Mouse (Mus musculus) stomach, embryonic 16.5 days (tissue): ENCODE results near the gene Dusp5. TPM values are rescaled to one million over a fixed set of nuclear protein-coding genes. Genes with fewer than 3 reads are reported as not detected.

Experiments
- ATAC-seq: fragments of 200-750 bp; cut with Nextera tagmentation; 2 replicates; pipeline ENCODE4 v1.8.0; 2017; ENCODE audit warnings: moderate number of reproducible peaks, moderate TSS enrichment; ENCODE audit not compliant: insufficient read depth, low FRiP score
- H3K27ac ChIP-seq: fragments of 300-500 bp; sonication (generic); 2 replicates; pipeline ENCODE4 v1.5.1; 2014; ENCODE audit warnings: low read length
- H3K27me3 ChIP-seq: fragments of 300-500 bp; sonication (generic); 2 replicates; pipeline ENCODE4 v1.6.1; 2014; ENCODE audit warnings: low read length, control low read depth, mixed read lengths; ENCODE audit not compliant: control insufficient read depth, insufficient read depth
- H3K36me3 ChIP-seq: fragments of 300-500 bp; sonication (generic); 2 replicates; pipeline ENCODE4 v1.6.1; 2014; ENCODE audit warnings: low read length; ENCODE audit not compliant: control insufficient read depth, insufficient read depth
- H3K4me1 ChIP-seq: fragments of 300-500 bp; sonication (generic); 2 replicates; pipeline ENCODE4 v1.6.1; 2014; ENCODE audit warnings: low read length, control low read depth, mixed read lengths; ENCODE audit not compliant: control insufficient read depth, insufficient read depth
- H3K4me2 ChIP-seq: fragments of 300-500 bp; sonication (generic); 2 replicates; pipeline ENCODE4 v1.6.1; 2014; ENCODE audit warnings: low read depth, low read length, mixed read lengths
- H3K4me3 ChIP-seq: fragments of 300-500 bp; sonication (generic); replicated peaks from 2 replicates; pipeline ENCODE4 v1.5.1; 2014; ENCODE audit warnings: mild to moderate bottlenecking, low read length
- H3K9ac ChIP-seq: fragments of 300-500 bp; sonication (generic); 2 replicates; pipeline ENCODE4 v1.6.1; 2014; ENCODE audit warnings: low read length
- H3K9me3 ChIP-seq: fragments of 300-500 bp; sonication (generic); replicated peaks from 2 replicates; pipeline ENCODE4 v1.6.1; 2016; ENCODE audit warnings: low read length, control low read depth; ENCODE audit not compliant: control insufficient read depth
- WGBS: fragments of 180-500 bp; shearing (Covaris S2); extraction: QIAGEN DNeasy Blood & Tissue Kit; methylation state at CpG from one replicate; pipeline ENCODE4 v1.1.7; 2014; 5-methylcytosine and 5-hydroxymethylcytosine counted together
- polyA plus RNA-seq: library from polyadenylated mRNA; unstranded; fragments of >200 nt; fragmentation: Nextera tagmentation; extraction: Ambion mirVana; gene quantifications from 2 replicates; pipeline ENCODE4 v1.2.1, GENCODE M21; 2015

Dusp5 gene
- polyA plus RNA-seq, 1 experiment from 2014 or later, result 5.9 TPM

GRCm38 (mm10) chr19:53572607-53573006 lies 43.7 kb downstream of the Dusp5 start:
- ATAC-seq, result peak; percentile 54; the same call in 1 of the 2 replicates
- no peak overlapping the region for H3K27ac ChIP-seq

DNA sequence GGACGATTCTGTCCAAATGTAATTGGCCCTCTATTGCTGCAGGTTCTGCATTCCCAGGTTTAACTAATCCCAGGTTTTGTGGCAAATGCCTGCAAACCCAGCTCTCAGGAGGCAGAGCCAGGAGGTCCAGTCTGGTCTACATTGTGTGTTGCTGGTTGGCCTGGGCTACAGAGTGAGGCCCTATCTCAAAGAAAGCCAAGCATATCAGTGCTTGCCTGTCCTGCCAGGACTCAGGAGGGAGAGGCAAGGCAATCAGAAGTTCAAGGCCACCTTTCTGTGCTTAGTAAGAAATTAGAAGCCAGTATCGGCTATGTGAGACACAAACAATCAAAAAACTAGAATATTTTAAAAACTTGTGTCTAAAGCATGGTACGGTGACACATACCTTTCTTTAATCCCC lies 44.2 kb downstream of the Dusp5 start:
- 0 out of 2 replicates have a peak, but pooled peaks cover 6% of the 10 kb centered on the region for H3K4me1 ChIP-seq
- H3K9ac ChIP-seq, result 0 out of 2 replicates have a peak overlapping the region, but pooled peaks have one; percentile 32
- ATAC-seq, result no peak
- H3K4me2 ChIP-seq, result no peak overlapping the region
- no peak overlapping the region for H3K4me3 ChIP-seq
- no peaks in the 10 kb centered on the region for H3K27me3 ChIP-seq
- no peaks in the 10 kb centered on the region for H3K36me3 ChIP-seq
- H3K27ac ChIP-seq, result no peak overlapping the region
- H3K9me3 ChIP-seq, result no peaks in the 10 kb centered on the region
- whole genome bisulfite sequencing, result 77% methylated on average over 3 of the region's 3 CpGs

More at GRCm38 (mm10) chr19:53572607-53573006, 43.7 kb downstream of the Dusp5 start:
- H3K4me1 ChIP-seq, result 0 out of 2 replicates have a peak, but pooled peaks cover 6% of the 10 kb centered on the region
- no peaks in the 10 kb centered on the region for H3K36me3 ChIP-seq
- no peaks in the 10 kb centered on the region for H3K27me3 ChIP-seq
- H3K4me2 ChIP-seq, result no peak overlapping the region
- no peaks in the 10 kb centered on the region for H3K9me3 ChIP-seq
- WGBS, result 29% methylated on average over 12 of the region's 12 CpGs
- no peak overlapping the region for H3K4me3 ChIP-seq
- H3K9ac ChIP-seq, result no peak overlapping the region

GRCm38 (mm10) chr19:53574131-53574530 lies 45.2 kb downstream of the Dusp5 start:
- Histone ChIP-seq H3K9ac (no peak overlapping the region), H3K4me2 (no peak overlapping the region), H3K4me3 (no peak overlapping the region), H3K36me3 (no peaks in the 10 kb centered on the region), H3K27me3 (no peaks in the 10 kb centered on the region), H3K9me3 (no peaks in the 10 kb centered on the region), H3K27ac (no peak overlapping the region), H3K4me1 (0 out of 2 replicates have a peak, but pooled peaks cover 6% of the 10 kb centered on the region)
- 66% methylated on average over 8 of the region's 8 CpGs for WGBS
- ATAC-seq, result no peak

- 81% methylated on average over 7 of the region's 7 CpGs for WGBS
- no peak overlapping the region for H3K9ac ChIP-seq
- no peaks in the 10 kb centered on the region for H3K36me3 ChIP-seq
- H3K4me1 ChIP-seq, result 0 out of 2 replicates have a peak, but pooled peaks cover 6% of the 10 kb centered on the region
- H3K27me3 ChIP-seq, result no peaks in the 10 kb centered on the region
- ATAC-seq, result no peak
- no peak overlapping the region for H3K4me3 ChIP-seq
- H3K27ac ChIP-seq, result no peak overlapping the region
- H3K9me3 ChIP-seq, result no peaks in the 10 kb centered on the region
- H3K4me2 ChIP-seq, result no peak overlapping the region
Measured at GRCm38 (mm10) chr19:53574546-53574945, 45.6 kb downstream of the Dusp5 start.

DNA sequence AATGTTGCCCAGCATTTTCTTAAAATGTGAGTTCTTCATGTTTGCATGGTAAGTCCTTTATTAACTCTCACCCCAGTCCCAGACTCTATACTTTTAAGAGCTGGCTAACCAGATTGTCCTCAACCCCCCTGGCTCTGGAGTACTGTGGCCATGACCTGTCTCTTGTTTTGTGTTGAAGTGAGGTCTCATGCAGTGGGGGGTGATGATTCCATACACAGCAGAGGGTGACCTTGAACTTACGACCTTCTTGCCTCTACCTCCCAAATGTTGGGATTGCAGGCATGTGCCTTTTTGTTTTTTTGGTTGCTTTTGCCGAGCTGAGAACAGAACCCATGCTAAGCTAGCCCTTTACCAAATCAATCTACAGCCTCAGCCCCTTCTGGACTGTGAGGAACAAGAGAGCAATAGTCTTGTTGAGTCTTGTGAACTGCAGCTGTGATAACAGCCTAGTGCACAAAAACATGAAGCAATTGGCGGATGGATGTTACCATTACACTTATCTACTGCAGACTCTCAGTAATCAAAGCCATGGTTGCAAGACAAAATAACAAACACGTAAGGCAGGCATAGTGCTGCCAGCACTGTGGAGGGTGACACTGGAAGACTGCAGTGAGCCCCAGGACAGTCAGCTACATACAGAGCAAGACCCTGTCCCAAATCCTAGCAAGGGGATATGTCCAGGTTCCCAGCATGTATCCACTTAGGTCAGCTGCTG lies 46.5 kb downstream of the Dusp5 start:
- Histone ChIP-seq H3K4me1 (0 out of 2 replicates have a peak, but pooled peaks cover 6% of the 10 kb centered on the region), H3K4me3 (no peak overlapping the region), H3K27ac (no peak overlapping the region), H3K9me3 (no peaks in the 10 kb centered on the region), H3K9ac (no peak overlapping the region), H3K36me3 (no peaks in the 10 kb centered on the region), H3K4me2 (no peak overlapping the region), H3K27me3 (no peaks in the 10 kb centered on the region)
- 75% methylated on average over 4 of the region's 4 CpGs for WGBS
- ATAC-seq, result no peak

DNA sequence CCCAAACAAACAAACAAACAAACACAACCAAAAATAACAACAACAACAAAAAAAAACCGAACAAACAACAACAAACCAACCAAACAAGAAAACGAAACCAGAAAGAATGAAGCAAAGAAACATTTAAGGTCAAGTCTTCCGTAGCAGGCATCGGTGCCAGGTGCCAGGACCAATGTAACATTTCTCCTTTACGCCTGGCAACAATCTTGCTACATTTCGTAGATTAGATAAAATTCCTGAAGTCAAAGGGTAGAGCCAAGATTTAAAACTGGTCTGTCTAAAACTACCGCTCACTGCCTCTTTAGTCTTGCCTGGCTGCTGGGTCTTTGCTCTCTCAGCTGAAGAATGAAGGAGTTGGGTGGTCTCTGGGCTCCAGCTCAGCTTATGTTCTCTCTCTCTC lies 47.2 kb downstream of the Dusp5 start:
- WGBS, result 63% methylated on average over 7 of the region's 7 CpGs

DNA sequence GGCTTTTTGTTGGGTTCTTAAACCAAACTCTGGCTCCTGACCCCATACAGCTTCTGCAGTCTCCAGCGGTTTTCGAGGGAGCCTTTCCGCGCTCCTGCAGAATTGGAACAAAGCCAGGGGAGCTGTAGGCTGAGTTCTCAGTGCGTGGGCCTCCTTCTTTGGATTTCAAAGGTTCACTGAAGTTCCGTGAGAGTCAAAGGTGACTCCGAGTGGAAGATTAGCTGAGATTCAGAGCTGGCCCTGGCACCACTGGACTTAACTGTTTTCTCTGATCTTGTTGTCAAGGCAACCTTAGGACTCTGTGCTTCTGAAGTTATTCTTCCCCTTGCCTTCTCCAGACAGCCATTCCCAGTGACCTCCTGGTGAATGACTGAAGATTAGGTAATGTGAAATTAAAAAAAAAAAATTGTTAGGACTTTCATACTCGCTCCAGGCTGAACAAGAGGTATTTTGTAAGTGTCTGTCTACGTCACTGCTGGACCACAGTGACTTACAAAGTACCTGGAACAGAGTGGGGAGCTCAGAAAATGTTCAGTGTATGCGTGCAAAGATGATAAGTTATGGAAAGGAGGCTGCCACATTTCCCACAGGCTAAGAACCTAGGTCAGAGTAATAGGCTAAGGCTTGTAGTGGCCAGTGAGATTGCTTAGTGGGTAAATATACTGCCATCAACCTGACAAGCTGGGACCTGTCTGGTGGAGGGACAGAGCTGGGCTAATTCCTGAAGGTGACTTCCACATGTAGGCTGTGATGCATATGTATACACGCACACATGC lies 48.3 kb downstream of the Dusp5 start:
- no peak overlapping the region for H3K9ac ChIP-seq
- 0 out of 2 replicates have a peak, but pooled peaks cover 6% of the 10 kb centered on the region for H3K4me1 ChIP-seq
- H3K36me3 ChIP-seq, result no peaks in the 10 kb centered on the region
- 57% methylated on average over 11 of the region's 11 CpGs for WGBS
- H3K27ac ChIP-seq, result no peak overlapping the region
- H3K9me3 ChIP-seq, result no peaks in the 10 kb centered on the region
- no peaks in the 10 kb centered on the region for H3K27me3 ChIP-seq
- no peak for ATAC-seq
- no peak overlapping the region for H3K4me3 ChIP-seq
- H3K4me2 ChIP-seq, result no peak overlapping the region

More for the DNA sequence above, 47.2 kb downstream of the Dusp5 start:
- Histone ChIP-seq H3K4me3 (no peak overlapping the region), H3K9me3 (no peaks in the 10 kb centered on the region), H3K36me3 (no peaks in the 10 kb centered on the region), H3K27ac (no peak overlapping the region), H3K9ac (no peak overlapping the region), H3K27me3 (no peaks in the 10 kb centered on the region), H3K4me2 (no peak overlapping the region), H3K4me1 (0 out of 2 replicates have a peak, but pooled peaks cover 6% of the 10 kb centered on the region)
- ATAC-seq, result no peak

GRCm38 (mm10) chr19:53578597-53579252 lies 49.8 kb downstream of the Dusp5 start:
- WGBS, result 9% methylated on average over 8 of the region's 8 CpGs
- H3K4me1 ChIP-seq, result 0 out of 2 replicates have a peak, but pooled peaks cover 2% of the 10 kb centered on the region
- ATAC-seq, result 0 out of 2 replicates have a peak, but pooled peaks have one; percentile 23

More at GRCm38 (mm10) chr19:53578597-53579252, 49.8 kb downstream of the Dusp5 start:
- no peaks in the 10 kb centered on the region for H3K27me3 ChIP-seq
- H3K9ac ChIP-seq, result no peak overlapping the region
- H3K36me3 ChIP-seq, result no peaks in the 10 kb centered on the region
- H3K9me3 ChIP-seq, result no peaks in the 10 kb centered on the region
- no peak overlapping the region for H3K4me3 ChIP-seq
- no peak overlapping the region for H3K4me2 ChIP-seq
- H3K27ac ChIP-seq, result no peak overlapping the region
